Mouse (Mus musculus): Measurements from ENCODE around the gene Selenon.
"Not testable (repeated sequence)": the region's sequence is repeated elsewhere in the genome, so short reads cannot be mapped to it uniquely, and the experiment has no call there.

The Selenon gene

GRCm38 (mm10) chr4:134505303-134505789 lies 46.6 kb downstream of the Selenon start:
- no peak for DNase-seq

GRCm38 (mm10) chr4:134503686-134504357 lies 48.1 kb downstream of the Selenon start:
- DNase-seq, result no peak

GRCm38 (mm10) chr4:134501095-134501494 lies 50.9 kb downstream of the Selenon start:
- no peak for DNase-seq

- not testable (repeated sequence) for DNase-seq
These were observed 53.0 kb downstream of the Selenon start for GRCm38 (mm10) chr4:134498983-134499382.

GRCm38 (mm10) chr4:134497986-134498731 lies 53.8 kb downstream of the Selenon start:
- no peak for DNase-seq

GRCm38 (mm10) chr4:134497223-134497622 lies 54.7 kb downstream of the Selenon start:
- no peak for DNase-seq

GRCm38 (mm10) chr4:134496595-134497210 lies 55.3 kb downstream of the Selenon start, which contains the start of gene Paqr7:
TSS of gene Paqr7 (plus strand) at chr4:134496697.
- DNase-seq, result peak; percentile 83 to 87

GRCm38 (mm10) chr4:134495546-134495923 lies 56.4 kb downstream of the Selenon start:
- no peak for DNase-seq

GRCm38 (mm10) chr4:134494780-134495545 lies 57.0 kb downstream of the Selenon start:
- DNase-seq, result no peak

GRCm38 (mm10) chr4:134494161-134494560 lies 57.8 kb downstream of the Selenon start:
- DNase-seq, result not testable (repeated sequence)

GRCm38 (mm10) chr4:134491716-134492115 lies 60.2 kb downstream of the Selenon start:
- DNase-seq, result no peak

- peak; percentile 68 to 75 for DNase-seq
These were observed 61.8 kb downstream of the Selenon start for GRCm38 (mm10) chr4:134489986-134490665.

GRCm38 (mm10) chr4:134488211-134488610 lies 63.8 kb downstream of the Selenon start:
- DNase-seq, result no peak
